Mouse (Mus musculus) kidney, adult 2 months (tissue): ENCODE data around the gene Upp2.

Source experiments
- CTCF ChIP-seq: fragments of 200-500 bp; conservative IDR thresholded peaks from 2 replicates; pipeline ENCODE4 v1.5.1; 2011; ENCODE audit warnings: low read depth, mild to moderate bottlenecking, control low read depth, low read length, moderate library complexity, mixed read lengths; ENCODE audit not compliant: insufficient read depth, insufficient read length
- POLR2A ChIP-seq: fragments of 200-500 bp; IDR thresholded peaks from one replicate; pipeline ENCODE4 v1.6.1; 2011; ENCODE audit warnings: low read depth, low read length, control low read depth

- TF ChIP-seq CTCF (no peak), POLR2A (no peak)
Observed at GRCm38 (mm10) chr2:58703226-58703625, 136.1 kb downstream of the Upp2 start.
